Mouse (Mus musculus) kidney, postnatal 0 days (tissue): Measurements from ENCODE around the gene Pdcd6ip. TPM values are rescaled to one million over a fixed set of nuclear protein-coding genes. Genes with fewer than 3 reads are reported as not detected.
A peak's percentile ranks its signal among the peaks of the same experiment; 100 is the strongest.

Experiments used
- ATAC-seq: fragments of 200-750 bp; cut with Nextera tagmentation; replicated peaks from 2 replicates; pipeline ENCODE4 v1.8.0; 2017; ENCODE audit warnings: low read depth, moderate number of reproducible peaks, moderate TSS enrichment, moderate library complexity; ENCODE audit not compliant: low FRiP score
- DNase-seq: peaks from one replicate; pipeline ENCODE4 v3.0.0-alpha.2; 2016; ENCODE audit warnings: low spot score
- H3K27ac ChIP-seq: fragments of 300-500 bp; sonication (generic); 2 replicates; pipeline ENCODE4 v1.5.1; 2014; ENCODE audit warnings: mild to moderate bottlenecking
- H3K27me3 ChIP-seq: fragments of 300-500 bp; sonication (generic); 2 replicates; pipeline ENCODE4 v1.6.1; 2014; ENCODE audit warnings: low read length, mixed read lengths; ENCODE audit not compliant: insufficient read depth
- H3K36me3 ChIP-seq: fragments of 300-500 bp; sonication (generic); 2 replicates; pipeline ENCODE4 v1.6.1; 2014; ENCODE audit warnings: low read length, mixed read lengths; ENCODE audit not compliant: insufficient read depth
- H3K4me1 ChIP-seq: fragments of 300-500 bp; sonication (generic); replicated peaks from 2 replicates; pipeline ENCODE4 v1.6.1; 2014; ENCODE audit warnings: antibody characterized with exemption, low read length, mixed read lengths; ENCODE audit not compliant: insufficient read depth
- H3K4me2 ChIP-seq: fragments of 300-500 bp; sonication (generic); 2 replicates; pipeline ENCODE4 v1.6.1; 2014; ENCODE audit warnings: mild to moderate bottlenecking, low read length, moderate library complexity, mixed read lengths
- H3K4me3 ChIP-seq: fragments of 300-500 bp; sonication (generic); replicated peaks from 2 replicates; pipeline ENCODE4 v1.5.1; 2014; ENCODE audit warnings: low read depth, low read length
- H3K9ac ChIP-seq: fragments of 300-500 bp; sonication (generic); 2 replicates; pipeline ENCODE4 v1.6.1; 2014; ENCODE audit warnings: low read depth, low read length
- H3K9me3 ChIP-seq: fragments of 300-500 bp; sonication (generic); replicated peaks from 2 replicates; pipeline ENCODE4 v1.6.1; 2016; ENCODE audit warnings: low read length, inconsistent platforms, mixed read lengths
- CTCF ChIP-seq: IDR thresholded peaks from 2 replicates; pipeline ENCODE4 v1.5.1; 2016; ENCODE audit warnings: antibody characterized with exemption, low read depth, mild to moderate bottlenecking, moderate library complexity
- WGBS: fragments of 180-500 bp; shearing (Covaris S2); extraction: QIAGEN DNeasy Blood & Tissue Kit; methylation state at CpG from one replicate; pipeline ENCODE4 v1.1.7; 2014; 5-methylcytosine and 5-hydroxymethylcytosine counted together
- polyA plus RNA-seq: library from polyadenylated mRNA; unstranded; fragments of >200 nt; fragmentation: Nextera tagmentation; extraction: Ambion mirVana; gene quantifications from 2 replicates; pipeline ENCODE4 v1.2.1, GENCODE M21; 2015

Gene Pdcd6ip
- 69.1 and 71.9 TPM in 2 replicates for polyA plus RNA-seq

DNA sequence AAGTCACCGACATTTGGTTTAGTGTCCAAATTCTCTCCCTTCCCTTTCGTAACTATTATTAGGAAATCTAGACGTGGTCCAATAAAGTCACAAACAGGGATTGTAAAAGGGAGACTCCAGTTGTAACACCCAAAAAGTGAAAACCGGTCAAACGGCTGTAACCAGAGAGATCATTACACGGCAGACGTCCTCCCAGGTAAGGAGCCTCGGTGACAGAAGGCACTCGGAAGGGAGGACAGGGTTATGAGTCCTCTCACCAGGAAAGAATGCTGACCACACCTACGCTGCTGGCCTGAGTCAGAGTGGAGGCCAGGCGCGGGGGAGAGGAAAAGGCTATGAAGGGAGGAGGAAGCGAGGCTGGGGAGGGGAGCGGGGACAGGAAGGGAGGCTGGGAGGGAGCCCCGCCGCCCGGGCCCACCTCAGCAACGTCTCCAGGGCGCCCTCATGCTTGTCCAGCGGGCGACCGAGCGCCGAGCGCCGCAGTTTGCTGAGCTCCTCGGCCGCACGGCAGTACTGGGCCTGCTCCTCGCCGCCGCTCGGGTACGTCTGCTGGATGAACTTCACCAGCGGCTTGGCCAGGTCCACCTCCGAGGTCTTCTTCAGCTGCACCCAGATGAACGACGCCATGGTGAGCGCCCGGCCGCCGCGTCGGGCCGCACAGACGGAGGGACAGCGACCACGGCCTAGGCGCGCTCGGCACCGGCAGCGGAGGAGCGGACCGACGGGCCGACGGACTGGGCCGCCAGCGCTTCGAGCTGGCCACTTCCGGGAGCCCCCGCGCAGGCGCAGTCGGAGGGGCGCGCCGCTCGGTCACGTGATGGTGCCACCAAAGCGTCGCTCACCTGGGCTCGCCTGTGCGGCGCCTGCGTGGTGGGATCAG lies at the start of gene Pdcd6ip:
Gene Pdcd6ip (minus strand): TSS at position 779 of the 880 bp plus-strand sequence.
- peak within 1 kb of the TSS; percentile 99 for H3K4me3 ChIP-seq
- under 1% methylated on average over 72 of the region's 77 CpGs for WGBS
- H3K36me3 ChIP-seq, result no peaks in the 10 kb centered on the region
- 0 out of 2 replicates have a peak, but pooled peaks have one; percentile 5 for TF ChIP-seq CTCF
- H3K9ac ChIP-seq, result peak within 1 kb of the TSS; percentile 99
- peak; percentile 94 for ATAC-seq
- peak; percentile 89 for DNase-seq
- H3K27ac ChIP-seq, result peak within 1 kb of the TSS; percentile 96
- H3K4me2 ChIP-seq, result peak within 1 kb of the TSS; percentile 71
- no peaks in the 10 kb centered on the region for H3K27me3 ChIP-seq
- H3K9me3 ChIP-seq, result no peaks in the 10 kb centered on the region
- H3K4me1 ChIP-seq, result peaks cover 11% of the 10 kb centered on the region

DNA sequence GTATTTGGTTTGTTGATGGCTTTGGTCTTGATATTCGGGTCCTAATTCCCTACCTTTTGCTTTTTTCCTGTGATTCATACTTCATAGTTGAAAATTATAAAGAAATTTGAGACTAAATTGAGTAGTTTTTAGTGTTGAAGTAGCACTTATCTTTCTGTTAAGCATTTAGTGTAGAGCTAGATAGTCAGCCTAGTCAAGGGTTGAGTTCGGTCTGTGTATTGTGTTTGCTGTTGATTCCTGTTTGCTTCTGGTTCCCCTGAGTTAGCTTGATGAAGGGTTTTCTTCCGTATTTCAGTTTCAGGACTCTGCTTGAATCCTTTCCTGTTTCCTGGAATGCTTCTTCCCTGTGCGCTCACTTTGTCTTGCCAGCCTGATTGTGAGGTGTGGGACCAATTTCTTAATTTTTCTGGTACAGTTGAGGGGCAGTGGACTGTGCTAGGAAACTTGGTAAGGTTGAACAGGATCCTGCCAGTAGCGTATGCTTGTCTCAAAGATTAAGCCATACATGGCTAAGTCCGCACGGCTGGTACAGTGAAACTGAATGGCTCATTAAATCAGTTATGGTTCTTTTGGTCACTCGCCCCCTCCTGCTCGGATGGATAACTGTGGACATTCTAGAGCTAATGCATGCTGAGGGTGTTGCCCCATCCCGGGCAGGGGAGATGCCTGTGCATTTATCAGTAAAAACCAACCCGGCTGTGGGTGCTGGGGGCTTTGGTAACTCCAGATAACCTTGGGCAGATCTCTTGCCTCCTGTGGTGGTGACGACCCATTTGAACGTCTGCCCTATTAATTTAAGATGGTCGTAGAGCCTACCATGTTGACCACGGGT lies 48.0 kb upstream of the Pdcd6ip start:
- no peak overlapping the region for H3K9ac ChIP-seq
- peak overlapping the region; percentile 8 for H3K4me2 ChIP-seq
- H3K4me1 ChIP-seq, result no peaks in the 10 kb centered on the region; the same call in 1 of the 2 replicates
- 59% methylated on average over 15 of the region's 15 CpGs for WGBS
- no peak overlapping the region for H3K4me3 ChIP-seq
- TF ChIP-seq CTCF, result no peak
- ATAC-seq (peak; percentile 65; the same call in 1 of the 2 replicates), DNase-seq (peak; percentile 42)
- no peaks in the 10 kb centered on the region for H3K9me3 ChIP-seq
- no peaks in the 10 kb centered on the region for H3K27me3 ChIP-seq
- 0 out of 2 replicates have a peak overlapping the region, but pooled peaks have one; percentile 36 for H3K27ac ChIP-seq
- no peaks in the 10 kb centered on the region for H3K36me3 ChIP-seq

DNA sequence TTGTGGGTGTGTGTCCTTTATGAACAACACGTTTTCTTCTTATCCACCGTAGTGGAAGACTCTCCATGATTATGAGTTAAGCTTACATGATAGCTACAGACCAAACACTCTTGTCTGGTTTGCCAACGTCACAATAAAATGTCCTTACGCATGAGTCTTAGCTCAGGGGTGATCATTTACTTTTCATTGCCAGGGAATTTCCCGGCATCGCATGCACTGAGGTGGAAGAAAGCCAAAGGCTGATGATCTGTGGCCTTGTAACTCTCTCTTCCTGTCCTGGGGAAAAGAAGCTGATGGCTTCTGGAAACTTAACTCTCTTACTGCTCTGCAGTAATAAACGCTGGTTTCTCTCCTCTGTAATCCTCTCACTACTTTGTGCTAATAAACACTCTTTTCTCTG lies 41.3 kb upstream of the Pdcd6ip start:
- H3K4me3 ChIP-seq, result no peak overlapping the region
- H3K36me3 ChIP-seq, result no peaks in the 10 kb centered on the region
- no peak overlapping the region for H3K9ac ChIP-seq
- H3K9me3 ChIP-seq, result no peaks in the 10 kb centered on the region
- no peaks in the 10 kb centered on the region for H3K4me1 ChIP-seq
- WGBS, result 46% methylated on average over 7 of the region's 7 CpGs
- H3K27ac ChIP-seq, result no peak overlapping the region
- H3K27me3 ChIP-seq, result no peaks in the 10 kb centered on the region
- no peak overlapping the region for H3K4me2 ChIP-seq
- TF ChIP-seq CTCF, result no peak
- peak; percentile 45 for DNase-seq
- no peak for ATAC-seq

DNA sequence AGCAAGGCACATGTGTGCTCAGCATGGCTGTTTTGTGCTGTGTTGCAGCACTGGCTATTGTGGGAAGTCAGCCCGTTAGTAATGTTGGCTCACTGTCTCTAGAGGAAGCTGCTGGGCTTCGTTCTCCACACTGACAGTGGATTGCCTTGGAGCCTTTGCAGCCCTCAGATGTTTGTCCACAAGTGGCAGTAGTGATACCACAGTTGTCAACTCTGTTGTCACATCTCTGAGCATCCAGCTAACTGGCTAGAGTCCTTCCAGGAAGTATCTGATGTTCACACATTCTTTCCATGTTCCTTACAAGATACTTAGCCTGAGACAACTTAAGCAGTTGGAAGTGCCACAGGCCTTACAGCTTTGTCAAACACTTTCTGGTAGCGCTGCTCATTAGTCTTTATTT lies 35.2 kb upstream of the Pdcd6ip start:
- H3K27me3 ChIP-seq, result no peaks in the 10 kb centered on the region
- no peaks in the 10 kb centered on the region for H3K4me1 ChIP-seq
- no peaks in the 10 kb centered on the region for H3K36me3 ChIP-seq
- H3K9ac ChIP-seq, result no peak overlapping the region
- no peak for DNase-seq
- no peak overlapping the region for H3K4me3 ChIP-seq
- 61% methylated on average over 3 of the region's 3 CpGs for WGBS
- H3K27ac ChIP-seq, result no peak overlapping the region
- H3K9me3 ChIP-seq, result no peaks in the 10 kb centered on the region
- H3K4me2 ChIP-seq, result no peak overlapping the region
- TF ChIP-seq CTCF, result no peak
- ATAC-seq, result no peak

DNA sequence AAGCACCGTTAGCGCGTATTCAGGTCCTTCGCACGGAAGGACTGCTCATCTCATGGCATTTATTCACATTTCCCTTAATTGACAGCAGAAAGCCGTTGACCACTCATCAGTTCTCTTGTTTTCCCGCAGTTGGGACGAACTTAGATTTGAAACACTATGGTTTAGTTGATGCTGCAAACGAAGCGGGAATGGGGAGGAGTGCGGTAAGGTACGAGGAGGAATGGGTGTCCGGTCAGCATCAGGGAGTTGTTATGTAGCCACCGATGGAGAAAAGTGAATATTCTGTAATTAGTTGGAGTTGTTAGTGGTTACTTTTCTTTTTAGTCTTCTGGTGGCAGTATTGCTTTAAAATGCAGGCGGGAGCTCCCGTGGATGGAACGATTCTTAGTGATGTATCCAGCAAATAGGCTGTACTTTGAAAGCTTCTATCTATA lies 34.3 kb upstream of the Pdcd6ip start:
- peak overlapping the region; percentile 89 for H3K9ac ChIP-seq
- H3K27ac ChIP-seq, result no peak overlapping the region
- DNase-seq, result peak; percentile 89

DNA sequence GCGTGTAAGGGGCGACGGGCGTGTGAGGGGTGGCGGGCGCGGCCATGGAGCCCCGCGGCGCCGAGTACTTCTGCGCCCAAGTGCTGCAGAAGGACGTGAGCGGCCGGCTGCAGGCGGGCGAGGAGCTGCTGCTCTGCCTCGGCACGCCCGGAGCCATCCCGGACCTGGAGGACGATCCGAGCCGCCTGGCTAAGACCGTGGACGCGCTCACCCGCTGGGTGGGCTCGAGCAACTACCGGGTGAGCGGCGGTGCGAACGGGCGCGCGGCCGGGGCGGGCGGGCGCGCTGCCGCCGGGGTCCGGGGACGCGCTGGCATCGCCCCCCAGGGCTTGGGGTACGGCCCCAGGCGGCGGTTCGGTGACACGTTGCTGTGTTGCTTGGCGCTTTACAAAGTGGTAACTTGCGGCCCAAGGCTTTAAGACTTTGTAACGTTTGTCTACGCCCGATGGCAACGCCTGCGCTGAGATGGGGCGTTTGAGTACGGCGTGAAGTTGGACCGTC lies 33.6 kb upstream of the Pdcd6ip start:
- ATAC-seq (peak; percentile 79), DNase-seq (no peak)
- no peak for TF ChIP-seq CTCF
- WGBS, result under 1% methylated on average over 64 of the region's 64 CpGs
- Histone ChIP-seq H3K9me3 (no peaks in the 10 kb centered on the region), H3K9ac (peak overlapping the region; percentile 89), H3K27ac (peak overlapping the region; percentile 88), H3K4me3 (peak overlapping the region; percentile 98), H3K36me3 (no peaks in the 10 kb centered on the region), H3K4me2 (peak overlapping the region; percentile 99), H3K27me3 (no peaks in the 10 kb centered on the region), H3K4me1 (no peaks in the 10 kb centered on the region)

More for the DNA sequence above, 34.3 kb upstream of the Pdcd6ip start:
- TF ChIP-seq CTCF, result peak; percentile 68
- Histone ChIP-seq H3K27me3 (no peaks in the 10 kb centered on the region), H3K9me3 (no peaks in the 10 kb centered on the region), H3K4me3 (peak overlapping the region; percentile 98), H3K4me1 (no peaks in the 10 kb centered on the region), H3K4me2 (peak overlapping the region; percentile 99), H3K36me3 (no peaks in the 10 kb centered on the region)
- no peak for ATAC-seq
- 2% methylated on average over 17 of the region's 17 CpGs for WGBS
